Mouse (Mus musculus) gastrocnemius, adult 2 months (tissue): ENCODE measurements at regions not wholly inside any gene's neighbourhood (a gene's known extent, or its start where the extent isn't known, plus 50 kb on each side); places are given as distances from the start of the nearest gene placed in this dataset.
"Not testable (repeated sequence)": the region's sequence is repeated elsewhere in the genome, so short reads cannot be mapped to it uniquely, and the experiment has no call there.

Experiments
- DNase-seq: peaks from one replicate; pipeline ENCODE4 v3.0.0; 2022
- H3K27ac ChIP-seq: fragments of 200-600 bp; 2 replicates; pipeline ENCODE4 v1.8.1; 2022; ENCODE audit warnings: mild to moderate bottlenecking
- H3K4me3 ChIP-seq: fragments of 200-600 bp; 2 replicates; pipeline ENCODE4 v1.8.1; 2022; ENCODE audit warnings: mild to moderate bottlenecking, moderate library complexity
- CTCF ChIP-seq: fragments of 200-600 bp; IDR thresholded peaks from 2 replicates; pipeline ENCODE4 v1.8.1; 2022; ENCODE audit warnings: antibody characterized with exemption, mild to moderate bottlenecking, moderate library complexity
- intact Hi-C: fragments of 180-260 bp; cut with DNase I; formaldehyde crosslinking; loops from one replicate; pipeline ENCODE4 v1.15.1; 2025

- no peak for DNase-seq
- no peak overlapping the region for H3K4me3 ChIP-seq
- TF ChIP-seq CTCF = no peak
- H3K27ac ChIP-seq = no peak overlapping the region
- intact Hi-C loops = no loop called here
These were observed 469.2 kb downstream of the Epha7 start for GRCm38 (mm10) chr4:29282169-29282568.

- Histone ChIP-seq H3K4me3 (no peak overlapping the region), H3K27ac (no peak overlapping the region)
- no peak for DNase-seq
- intact Hi-C loops = no loop called here
- peak; percentile 24; the same call in 1 of the 2 replicates for TF ChIP-seq CTCF
These were observed 488.4 kb downstream of the Epha7 start for GRCm38 (mm10) chr4:29301348-29301747.

- no peak for TF ChIP-seq CTCF
- no peak overlapping the region for H3K4me3 ChIP-seq
- intact Hi-C loops = no loop called here
- H3K27ac ChIP-seq = no peak overlapping the region
- no peak for DNase-seq
These were observed 491.0 kb downstream of the Epha7 start for GRCm38 (mm10) chr4:29303951-29304350.

DNA sequence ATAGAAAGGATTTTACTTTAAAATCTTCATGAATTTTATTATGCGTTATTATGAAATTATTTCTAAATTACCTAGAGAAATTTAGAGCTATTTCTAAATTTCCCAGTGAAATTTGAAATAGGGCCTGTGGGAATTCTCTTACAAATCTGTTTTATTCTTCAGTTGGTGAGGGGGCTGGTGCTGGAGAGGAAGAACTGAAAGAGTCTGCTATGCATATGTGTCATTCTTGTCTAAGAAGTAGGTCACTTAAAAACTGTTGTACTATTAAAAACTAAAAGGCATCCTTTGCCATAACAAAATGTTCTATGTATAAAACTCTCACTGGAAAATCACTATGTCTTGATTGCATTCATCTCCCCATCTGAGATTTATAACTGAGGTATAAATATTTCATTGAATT lies 494.3 kb downstream of the Epha7 start:
- H3K4me3 ChIP-seq = no peak overlapping the region
- no peak overlapping the region for H3K27ac ChIP-seq
- TF ChIP-seq CTCF = no peak
- no peak for DNase-seq
- intact Hi-C loops = no loop called here

DNA sequence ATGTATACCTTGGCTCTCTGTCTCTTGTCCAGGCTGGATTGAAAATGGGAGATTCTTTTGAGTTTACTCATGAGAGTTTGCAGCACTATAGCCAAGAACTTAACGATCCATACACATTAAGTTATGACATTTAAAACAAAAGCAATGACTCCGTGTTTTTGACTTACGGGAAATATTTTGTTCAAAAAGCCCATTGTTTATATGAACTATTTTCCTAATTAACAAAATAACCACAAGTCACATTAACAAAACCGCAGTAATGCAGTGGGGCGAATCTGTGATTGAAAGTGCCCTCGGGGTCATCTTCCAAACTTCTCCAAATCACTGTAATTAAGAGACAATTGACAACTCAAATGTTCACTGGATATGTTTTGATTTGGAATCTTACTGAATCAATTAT lies 511.0 kb downstream of the Epha7 start:
- no peak for DNase-seq
- no peak for TF ChIP-seq CTCF
- no peak overlapping the region for H3K27ac ChIP-seq
- H3K4me3 ChIP-seq = no peak overlapping the region
- intact Hi-C loops = no loop called here

DNA sequence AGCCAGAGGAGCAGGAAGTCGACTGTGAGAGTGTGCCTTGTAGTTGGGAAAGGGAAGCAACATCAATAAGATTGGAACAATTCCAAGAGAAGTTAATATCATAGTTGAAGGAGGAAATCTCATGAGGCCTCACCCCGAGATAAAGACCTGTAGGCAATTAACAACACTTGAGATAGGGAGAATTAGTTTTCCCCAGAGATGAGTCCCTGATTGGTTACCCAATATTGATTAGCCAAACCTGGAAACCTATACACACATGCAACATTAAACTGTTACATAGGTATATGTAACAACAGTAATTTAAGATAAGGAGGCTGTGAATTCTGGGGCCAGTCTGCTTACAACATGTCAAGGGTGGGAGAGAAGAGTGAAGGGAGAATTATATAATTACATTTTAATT lies 516.2 kb downstream of the Epha7 start:
- no peak overlapping the region for H3K27ac ChIP-seq
- intact Hi-C loops = no loop called here
- no peak for TF ChIP-seq CTCF
- H3K4me3 ChIP-seq = no peak overlapping the region
- DNase-seq = no peak

GRCm38 (mm10) chr4:29331747-29332146 lies 518.8 kb downstream of the Epha7 start:
- no peak for DNase-seq
- H3K4me3 ChIP-seq = no peak overlapping the region
- no peak overlapping the region for H3K27ac ChIP-seq
- TF ChIP-seq CTCF = no peak
- intact Hi-C loops = no loop called here

DNA sequence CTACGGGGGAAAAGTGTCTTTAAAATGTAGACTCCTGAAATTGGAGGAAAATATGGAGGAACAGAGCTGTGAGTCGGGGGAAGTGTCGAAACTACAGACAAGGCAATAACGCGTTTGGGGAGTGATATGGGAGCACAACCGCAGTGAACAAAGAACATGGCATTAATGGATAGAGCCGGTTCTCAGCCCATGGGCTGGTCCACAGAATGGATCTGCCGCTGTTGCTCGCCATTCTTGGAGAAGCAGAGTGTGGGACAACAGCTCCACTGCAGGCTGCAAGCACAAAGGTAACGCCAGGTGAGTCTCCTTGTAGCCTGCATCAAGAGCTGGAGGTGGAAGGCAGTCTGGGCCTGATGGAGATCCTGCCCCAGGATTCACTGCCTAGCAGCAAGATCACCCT lies 524.3 kb downstream of the Epha7 start:
- intact Hi-C loops = no loop called here
- no peak for TF ChIP-seq CTCF

GRCm38 (mm10) chr4:29362191-29362590 lies 549.3 kb downstream of the Epha7 start:
- TF ChIP-seq CTCF = no peak
- Histone ChIP-seq H3K27ac (no peak overlapping the region), H3K4me3 (no peak overlapping the region)
- intact Hi-C loops = no loop called here
- no peak for DNase-seq

More for the DNA sequence above, 524.3 kb downstream of the Epha7 start:
- H3K4me3 ChIP-seq = no peak overlapping the region
- H3K27ac ChIP-seq = no peak overlapping the region
- no peak for DNase-seq

DNA sequence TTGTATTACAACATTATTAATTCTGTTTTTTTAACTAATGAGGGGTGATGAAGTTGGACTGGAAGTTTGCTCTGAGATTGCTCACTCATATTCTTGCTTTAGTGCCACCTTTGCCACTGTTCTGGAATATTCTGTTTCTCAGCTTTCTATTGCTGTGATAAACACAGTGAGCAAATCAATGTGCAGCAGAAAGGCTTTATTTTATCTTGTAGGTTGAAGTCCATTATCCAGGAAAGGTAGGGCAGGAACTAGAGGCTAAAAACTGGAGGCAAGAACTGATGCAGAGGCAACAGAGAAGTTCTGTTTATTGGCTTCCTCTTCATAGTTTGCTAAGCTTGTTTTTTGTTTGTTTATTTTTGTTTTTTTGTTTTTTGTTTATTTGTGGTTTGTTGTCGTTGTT lies 576.4 kb downstream of the Epha7 start:
- intact Hi-C loops = no loop called here
- H3K4me3 ChIP-seq = no peak overlapping the region
- no peak for TF ChIP-seq CTCF
- no peak overlapping the region for H3K27ac ChIP-seq
- DNase-seq = no peak

- Histone ChIP-seq H3K4me3 (no peak overlapping the region), H3K27ac (no peak overlapping the region)
- intact Hi-C loops = no loop called here
- no peak for TF ChIP-seq CTCF
- no peak for DNase-seq
These were observed 577.4 kb downstream of the Epha7 start for GRCm38 (mm10) chr4:29390333-29390732.

GRCm38 (mm10) chr4:29402143-29402542 lies 589.2 kb downstream of the Epha7 start:
- H3K27ac ChIP-seq = no peak overlapping the region
- TF ChIP-seq CTCF = no peak
- no peak overlapping the region for H3K4me3 ChIP-seq
- intact Hi-C loops = no loop called here
- no peak for DNase-seq

GRCm38 (mm10) chr4:29414616-29415015 lies 601.7 kb downstream of the Epha7 start:
- intact Hi-C loops = no loop called here
- Histone ChIP-seq H3K4me3 (no peak overlapping the region), H3K27ac (no peak overlapping the region)
- no peak for DNase-seq
- no peak for TF ChIP-seq CTCF

GRCm38 (mm10) chr4:29420198-29420792 lies 607.4 kb downstream of the Epha7 start:
- no peak for DNase-seq
- intact Hi-C loops = no loop called here
- no peak for TF ChIP-seq CTCF
- no peak overlapping the region for H3K4me3 ChIP-seq
- no peak overlapping the region for H3K27ac ChIP-seq

DNA sequence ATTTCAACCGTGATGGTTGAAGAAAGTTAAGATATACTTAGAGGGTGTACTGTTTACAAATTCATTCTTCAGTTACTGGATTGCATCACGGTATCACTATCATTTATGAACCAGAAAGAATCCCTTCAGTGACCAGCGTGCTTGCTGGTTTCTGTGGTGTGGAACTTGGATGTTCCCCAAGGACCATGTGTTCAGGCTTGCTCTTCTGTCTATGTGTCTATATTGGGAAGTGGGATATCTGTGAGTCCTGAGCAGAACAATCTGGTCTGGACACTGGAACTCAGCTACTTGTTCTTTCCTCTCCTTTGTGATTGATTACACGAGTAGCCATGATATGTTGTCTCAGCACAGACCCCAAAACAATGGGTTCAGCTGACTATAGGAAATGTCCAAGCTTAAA lies 618.6 kb downstream of the Epha7 start:
- H3K27ac ChIP-seq, DNase-seq, intact Hi-C loops, H3K4me3 ChIP-seq: not testable (repeated sequence)
